Mouse (Mus musculus): ENCODE data around the gene Fbn1.

The Fbn1 gene

GRCm38 (mm10) chr2:125452369-125453097 is 55.3 kb downstream of the Fbn1 start:
- Histone ChIP-seq H3K27me3 (ENCODE audit: control insufficient read depth, insufficient read depth, low read length, poor library complexity, severe bottlenecking) (no peaks in the 10 kb centered on the region; the same call in 1 of the 2 replicates), H3K36me3 (ENCODE audit: control insufficient read depth, insufficient read depth, low read length, poor library complexity, severe bottlenecking) (no peaks in the 10 kb centered on the region)
- no peak for DNase-seq (ENCODE audit: low read depth, low spot score)

- no peaks in the 10 kb centered on the region; the same call in 1 of the 2 replicates for H3K27me3 ChIP-seq (ENCODE audit: control insufficient read depth, insufficient read depth, low read length, poor library complexity, severe bottlenecking)
- no peaks in the 10 kb centered on the region for H3K36me3 ChIP-seq (ENCODE audit: control insufficient read depth, insufficient read depth, low read length, poor library complexity, severe bottlenecking)
- no peak for DNase-seq (ENCODE audit: low read depth, low spot score)
Observed at GRCm38 (mm10) chr2:125449361-125449760, 58.4 kb downstream of the Fbn1 start.

- no peaks in the 10 kb centered on the region for H3K36me3 ChIP-seq (ENCODE audit: control insufficient read depth, insufficient read depth, low read length, poor library complexity, severe bottlenecking)
- DNase-seq (ENCODE audit: low read depth, low spot score): no peak
- no peaks in the 10 kb centered on the region; the same call in 1 of the 2 replicates for H3K27me3 ChIP-seq (ENCODE audit: control insufficient read depth, insufficient read depth, low read length, poor library complexity, severe bottlenecking)
Observed at GRCm38 (mm10) chr2:125448881-125449280, 58.9 kb downstream of the Fbn1 start.

GRCm38 (mm10) chr2:125447274-125447898 is 60.4 kb downstream of the Fbn1 start:
- Histone ChIP-seq H3K27me3 (ENCODE audit: control insufficient read depth, insufficient read depth, low read length, poor library complexity, severe bottlenecking) (no peaks in the 10 kb centered on the region), H3K36me3 (ENCODE audit: control insufficient read depth, insufficient read depth, low read length, poor library complexity, severe bottlenecking) (no peaks in the 10 kb centered on the region)

GRCm38 (mm10) chr2:125438381-125438780 is 69.4 kb downstream of the Fbn1 start:
- Histone ChIP-seq H3K27me3 (ENCODE audit: control insufficient read depth, insufficient read depth, low read length, poor library complexity, severe bottlenecking) (no peaks in the 10 kb centered on the region), H3K36me3 (ENCODE audit: control insufficient read depth, insufficient read depth, low read length, poor library complexity, severe bottlenecking) (no peaks in the 10 kb centered on the region)
- no peak for DNase-seq (ENCODE audit: low read depth, low spot score)

More at GRCm38 (mm10) chr2:125447274-125447898, 60.4 kb downstream of the Fbn1 start:
- no peak for DNase-seq (ENCODE audit: low read depth, low spot score)

GRCm38 (mm10) chr2:125436240-125436639 is 71.6 kb downstream of the Fbn1 start:
- DNase-seq (ENCODE audit: low read depth, low spot score): no peak
- no peaks in the 10 kb centered on the region for H3K36me3 ChIP-seq (ENCODE audit: control insufficient read depth, insufficient read depth, low read length, poor library complexity, severe bottlenecking)
- H3K27me3 ChIP-seq (ENCODE audit: control insufficient read depth, insufficient read depth, low read length, poor library complexity, severe bottlenecking): no peaks in the 10 kb centered on the region

- H3K36me3 ChIP-seq (ENCODE audit: control insufficient read depth, insufficient read depth, low read length, poor library complexity, severe bottlenecking): no peaks in the 10 kb centered on the region
- no peaks in the 10 kb centered on the region for H3K27me3 ChIP-seq (ENCODE audit: control insufficient read depth, insufficient read depth, low read length, poor library complexity, severe bottlenecking)
- no peak for DNase-seq (ENCODE audit: low read depth, low spot score)
Observed at GRCm38 (mm10) chr2:125433524-125433923, 74.3 kb downstream of the Fbn1 start.

GRCm38 (mm10) chr2:125431491-125431890 is 76.3 kb downstream of the Fbn1 start:
- no peak for DNase-seq (ENCODE audit: low read depth, low spot score)
- H3K27me3 ChIP-seq (ENCODE audit: control insufficient read depth, insufficient read depth, low read length, poor library complexity, severe bottlenecking): no peaks in the 10 kb centered on the region
- H3K36me3 ChIP-seq (ENCODE audit: control insufficient read depth, insufficient read depth, low read length, poor library complexity, severe bottlenecking): no peaks in the 10 kb centered on the region

GRCm38 (mm10) chr2:125428811-125429438 is 78.9 kb downstream of the Fbn1 start:
- DNase-seq (ENCODE audit: low read depth, low spot score): no peak
- Histone ChIP-seq H3K27me3 (ENCODE audit: control insufficient read depth, insufficient read depth, low read length, poor library complexity, severe bottlenecking) (no peaks in the 10 kb centered on the region), H3K36me3 (ENCODE audit: control insufficient read depth, insufficient read depth, low read length, poor library complexity, severe bottlenecking) (no peaks in the 10 kb centered on the region)

GRCm38 (mm10) chr2:125420604-125421003 is 87.2 kb downstream of the Fbn1 start:
- Histone ChIP-seq H3K36me3 (ENCODE audit: control insufficient read depth, insufficient read depth, low read length, poor library complexity, severe bottlenecking) (no peaks in the 10 kb centered on the region), H3K27me3 (ENCODE audit: control insufficient read depth, insufficient read depth, low read length, poor library complexity, severe bottlenecking) (no peaks in the 10 kb centered on the region)
- DNase-seq (ENCODE audit: low read depth, low spot score): no peak

- DNase-seq (ENCODE audit: low read depth, low spot score): no peak
- H3K27me3 ChIP-seq (ENCODE audit: control insufficient read depth, insufficient read depth, low read length, poor library complexity, severe bottlenecking): no peaks in the 10 kb centered on the region
- H3K36me3 ChIP-seq (ENCODE audit: control insufficient read depth, insufficient read depth, low read length, poor library complexity, severe bottlenecking): no peaks in the 10 kb centered on the region
Observed at GRCm38 (mm10) chr2:125419681-125420080, 88.1 kb downstream of the Fbn1 start.

- Histone ChIP-seq H3K27me3 (ENCODE audit: control insufficient read depth, insufficient read depth, low read length, poor library complexity, severe bottlenecking) (no peaks in the 10 kb centered on the region), H3K36me3 (ENCODE audit: control insufficient read depth, insufficient read depth, low read length, poor library complexity, severe bottlenecking) (no peaks in the 10 kb centered on the region)
- DNase-seq (ENCODE audit: low read depth, low spot score): no peak
Observed at GRCm38 (mm10) chr2:125418546-125418945, 89.2 kb downstream of the Fbn1 start.

GRCm38 (mm10) chr2:125416541-125417245 is 91.1 kb downstream of the Fbn1 start:
- DNase-seq (ENCODE audit: low read depth, low spot score): no peak
- Histone ChIP-seq H3K27me3 (ENCODE audit: control insufficient read depth, insufficient read depth, low read length, poor library complexity, severe bottlenecking) (no peaks in the 10 kb centered on the region), H3K36me3 (ENCODE audit: control insufficient read depth, insufficient read depth, low read length, poor library complexity, severe bottlenecking) (no peaks in the 10 kb centered on the region)

GRCm38 (mm10) chr2:125412351-125412750 is 95.4 kb downstream of the Fbn1 start:
- no peaks in the 10 kb centered on the region for H3K27me3 ChIP-seq (ENCODE audit: control insufficient read depth, insufficient read depth, low read length, poor library complexity, severe bottlenecking)
- H3K36me3 ChIP-seq (ENCODE audit: control insufficient read depth, insufficient read depth, low read length, poor library complexity, severe bottlenecking): no peaks in the 10 kb centered on the region
- no peak for DNase-seq (ENCODE audit: low read depth, low spot score)

- no peak for DNase-seq (ENCODE audit: low read depth, low spot score)
- Histone ChIP-seq H3K36me3 (ENCODE audit: control insufficient read depth, insufficient read depth, low read length, poor library complexity, severe bottlenecking) (no peaks in the 10 kb centered on the region), H3K27me3 (ENCODE audit: control insufficient read depth, insufficient read depth, low read length, poor library complexity, severe bottlenecking) (no peaks in the 10 kb centered on the region)
Observed at GRCm38 (mm10) chr2:125411777-125412176, 96.0 kb downstream of the Fbn1 start.
